7 mouse cellular contexts compared by ENCODE assay signal in genomic region chr14:122453388-122453995, GRCm38 (mm10). TPM values are rescaled to one million over a fixed set of nuclear protein-coding genes. Genes with fewer than 3 reads are reported as not detected.
DNase-seq lines count a peak whose midpoint lies in the region; ATAC-seq and TF ChIP-seq lines count a peak whose summit lies in the region.

No protein-coding gene starts in this region.

- peak overlapping the region; percentile 43 for H3K4me2 ChIP-seq in hindbrain, postnatal 0 days (ENCODE audit: low read depth, low read length)
- peak overlapping the region; percentile 45 for H3K4me2 ChIP-seq in stomach, postnatal 0 days (replicated peaks; ENCODE audit: low read depth)

- peak overlapping the region; percentile 28 for H3K9ac ChIP-seq in hindbrain, postnatal 0 days (replicated peaks; ENCODE audit: low read length)
- H3K9ac ChIP-seq in stomach, postnatal 0 days (ENCODE audit: low read length) = no peak overlapping the region

- H3K9me3 ChIP-seq in hindbrain, postnatal 0 days (ENCODE audit: low read length) = no peaks in the 10 kb centered on the region
- no peaks in the 10 kb centered on the region for H3K9me3 ChIP-seq in stomach, postnatal 0 days (ENCODE audit: control insufficient read depth, low read length)

- peak overlapping the region; percentile 83 for H3K27ac ChIP-seq in hindbrain, postnatal 0 days
- no peak overlapping the region for H3K27ac ChIP-seq in stomach, postnatal 0 days (replicated peaks)

- peaks cover 15% of the 10 kb centered on the region; the same call in 1 of the 2 replicates for H3K27me3 ChIP-seq in hindbrain, postnatal 0 days (ENCODE audit: insufficient read depth, low read length)
- H3K27me3 ChIP-seq in stomach, postnatal 0 days (ENCODE audit: control insufficient read depth, insufficient read depth, low read length) = peaks cover 17% of the 10 kb centered on the region; the same call in 1 of the 2 replicates

- WGBS in hindbrain, postnatal 0 days = 2% methylated on average over 32 of the region's 32 CpGs
- 9% methylated on average over 32 of the region's 32 CpGs for WGBS in stomach, postnatal 0 days

- peak; percentile 60 for TF ChIP-seq CTCF in hindbrain, postnatal 0 days (IDR thresholded peaks at IDR 0.05; ENCODE audit: low read depth)
- peak; percentile 30; the same call in 1 of the 2 replicates for TF ChIP-seq CTCF in stomach, postnatal 0 days (IDR thresholded peaks at IDR 0.05; ENCODE audit: low read depth)

- H3K4me1 ChIP-seq in hindbrain, postnatal 0 days (ENCODE audit: insufficient read depth, low read length) = peaks cover 25% of the 10 kb centered on the region; the same call in 1 of the 2 replicates
- H3K4me1 ChIP-seq in stomach, postnatal 0 days (replicated peaks; ENCODE audit: control insufficient read depth, insufficient read depth) = no peaks in the 10 kb centered on the region

- peak; percentile 29 for DNase-seq in right cerebral cortex, adult 18-20 months
- no peak for DNase-seq in right cerebral cortex, postnatal 36 days (ENCODE audit: low spot score in 2 of 2)
- peak; percentile 90 for DNase-seq in embryo, embryonic 10.5 days (ENCODE audit: low spot score)
- DNase-seq in hindbrain, postnatal 0 days (ENCODE audit: low spot score) = peak; percentile 81
- peak; percentile 42 for DNase-seq in lung, postnatal 25 days (ENCODE audit: low spot score)
- DNase-seq in stomach, postnatal 0 days (ENCODE audit: low spot score) = no peak
- DNase-seq in spleen, adult 12 weeks (ENCODE audit: low spot score) = no peak

- no peaks in the 10 kb centered on the region for H3K36me3 ChIP-seq in hindbrain, postnatal 0 days (ENCODE audit: insufficient read depth, low read length)
- H3K36me3 ChIP-seq in stomach, postnatal 0 days (ENCODE audit: control insufficient read depth, insufficient read depth, low read length) = no peaks in the 10 kb centered on the region

- no peak for TF ChIP-seq EP300 in stomach, postnatal 0 days (optimal IDR thresholded peaks at IDR 0.05)

- ATAC-seq in hindbrain, postnatal 0 days = peak; percentile 74
- no peak for ATAC-seq in stomach, postnatal 0 days (ENCODE audit: low FRiP score, low TSS enrichment)

- H3K4me3 ChIP-seq in hindbrain, postnatal 0 days (ENCODE audit: low read length) = peak overlapping the region; percentile 7; the same call in 1 of the 2 replicates
- peak overlapping the region; percentile 33 for H3K4me3 ChIP-seq in stomach, postnatal 0 days (ENCODE audit: low read depth, low read length)

RNA-seq across cellular contexts. Expression of gene Gm5089, which starts 2.6 kb away (rescaled TPM):
- 1.2 and 3.0 TPM in 2 replicates for total RNA-seq in hindbrain, postnatal 0 days (2014; rRNA removed)
- 0.56 and 0.82 TPM in 2 replicates for polyA plus RNA-seq in hindbrain, postnatal 0 days (2015; fragmentation: Nextera tagmentation; extraction: Ambion mirVana)
- polyA plus RNA-seq in stomach, postnatal 0 days (2015; fragmentation: Nextera tagmentation; extraction: Ambion mirVana) = not detected in 2 replicates

RNA-seq across cellular contexts. Expression of gene Zic5, which starts 12.0 kb away (rescaled TPM):
- 46.2 and 51.3 TPM in 2 replicates for total RNA-seq in hindbrain, postnatal 0 days (2014; rRNA removed)
- 31.0 and 31.1 TPM in 2 replicates for polyA plus RNA-seq in hindbrain, postnatal 0 days (2015; fragmentation: Nextera tagmentation; extraction: Ambion mirVana)
- polyA plus RNA-seq in stomach, postnatal 0 days (2015; fragmentation: Nextera tagmentation; extraction: Ambion mirVana) = not detected in 2 replicates

RNA-seq across cellular contexts. Expression of gene Zic2, which starts 21.7 kb away (rescaled TPM):
- 234 TPM in 2 replicates for total RNA-seq in hindbrain, postnatal 0 days (2014; rRNA removed)
- polyA plus RNA-seq in hindbrain, postnatal 0 days (2015; fragmentation: Nextera tagmentation; extraction: Ambion mirVana) = 35.9 and 40.2 TPM in 2 replicates
- not detected in 2 replicates for polyA plus RNA-seq in stomach, postnatal 0 days (2015; fragmentation: Nextera tagmentation; extraction: Ambion mirVana)

RNA-seq across cellular contexts. Expression of gene Gm10837, which starts 36.9 kb away (rescaled TPM):
- 0.93 and 4.7 TPM in 2 replicates for total RNA-seq in hindbrain, postnatal 0 days (2014; rRNA removed)
- polyA plus RNA-seq in hindbrain, postnatal 0 days (2015; fragmentation: Nextera tagmentation; extraction: Ambion mirVana) = 1.2 and 1.4 TPM in 2 replicates
- polyA plus RNA-seq in stomach, postnatal 0 days (2015; fragmentation: Nextera tagmentation; extraction: Ambion mirVana) = not detected in 2 replicates

Comparison
In these comparisons a context has a peak if more than half of its experiments do, and no peak if none do; other contexts are left out.
1. DNase-seq: peak in right cerebral cortex, adult 18-20 months (single experiment), embryo, embryonic 10.5 days (single experiment), hindbrain, postnatal 0 days (single experiment) and lung, postnatal 25 days (single experiment); none in right cerebral cortex, postnatal 36 days (0 of 2), stomach, postnatal 0 days (single experiment) and spleen, adult 12 weeks (single experiment).
2. RNA of gene Zic5, which starts 12.0 kb away (polyA plus RNA-seq): 31.0 to 31.1 TPM in hindbrain, postnatal 0 days; not detected in stomach, postnatal 0 days; every median in the first group is over 10 times any median in the second.
3. RNA of gene Zic2, which starts 21.7 kb away (polyA plus RNA-seq): 35.9 to 40.2 TPM in hindbrain, postnatal 0 days; not detected in stomach, postnatal 0 days; every median in the first group is over 10 times any median in the second.